Mouse (Mus musculus) kidney, postnatal 0 days (tissue): ENCODE results near the gene 2310034G01Rik. TPM values are rescaled to one million over a fixed set of nuclear protein-coding genes. Genes with fewer than 3 reads are reported as not detected.

Experiments
- ATAC-seq: fragments of 200-750 bp; cut with Nextera tagmentation; replicated peaks from 2 replicates; pipeline ENCODE4 v1.8.0; 2017; ENCODE audit warnings: low read depth, moderate number of reproducible peaks, moderate TSS enrichment, moderate library complexity; ENCODE audit not compliant: low FRiP score
- DNase-seq: peaks from one replicate; pipeline ENCODE4 v3.0.0-alpha.2; 2016; ENCODE audit warnings: low spot score
- H3K27ac ChIP-seq: fragments of 300-500 bp; sonication (generic); 2 replicates; pipeline ENCODE4 v1.5.1; 2014; ENCODE audit warnings: mild to moderate bottlenecking
- H3K27me3 ChIP-seq: fragments of 300-500 bp; sonication (generic); 2 replicates; pipeline ENCODE4 v1.6.1; 2014; ENCODE audit warnings: low read length, mixed read lengths; ENCODE audit not compliant: insufficient read depth
- H3K36me3 ChIP-seq: fragments of 300-500 bp; sonication (generic); 2 replicates; pipeline ENCODE4 v1.6.1; 2014; ENCODE audit warnings: low read length, mixed read lengths; ENCODE audit not compliant: insufficient read depth
- H3K4me1 ChIP-seq: fragments of 300-500 bp; sonication (generic); replicated peaks from 2 replicates; pipeline ENCODE4 v1.6.1; 2014; ENCODE audit warnings: antibody characterized with exemption, low read length, mixed read lengths; ENCODE audit not compliant: insufficient read depth
- H3K4me2 ChIP-seq: fragments of 300-500 bp; sonication (generic); 2 replicates; pipeline ENCODE4 v1.6.1; 2014; ENCODE audit warnings: mild to moderate bottlenecking, low read length, moderate library complexity, mixed read lengths
- H3K4me3 ChIP-seq: fragments of 300-500 bp; sonication (generic); replicated peaks from 2 replicates; pipeline ENCODE4 v1.5.1; 2014; ENCODE audit warnings: low read depth, low read length
- H3K9ac ChIP-seq: fragments of 300-500 bp; sonication (generic); 2 replicates; pipeline ENCODE4 v1.6.1; 2014; ENCODE audit warnings: low read depth, low read length
- H3K9me3 ChIP-seq: fragments of 300-500 bp; sonication (generic); replicated peaks from 2 replicates; pipeline ENCODE4 v1.6.1; 2016; ENCODE audit warnings: low read length, inconsistent platforms, mixed read lengths
- CTCF ChIP-seq: IDR thresholded peaks from 2 replicates; pipeline ENCODE4 v1.5.1; 2016; ENCODE audit warnings: antibody characterized with exemption, low read depth, mild to moderate bottlenecking, moderate library complexity
- WGBS: fragments of 180-500 bp; shearing (Covaris S2); extraction: QIAGEN DNeasy Blood & Tissue Kit; methylation state at CpG from one replicate; pipeline ENCODE4 v1.1.7; 2014; 5-methylcytosine and 5-hydroxymethylcytosine counted together
- polyA plus RNA-seq: library from polyadenylated mRNA; unstranded; fragments of >200 nt; fragmentation: Nextera tagmentation; extraction: Ambion mirVana; gene quantifications from 2 replicates; pipeline ENCODE4 v1.2.1, GENCODE M21; 2015

Gene 2310034G01Rik
- polyA plus RNA-seq, 1 experiment from 2014 or later = 4.0 TPM

- TF ChIP-seq CTCF = no peak
- H3K27me3 ChIP-seq = peaks cover 55% of the 10 kb centered on the region
- ATAC-seq (no peak), DNase-seq (no peak)
- H3K27ac ChIP-seq = no peak overlapping the region
- H3K4me2 ChIP-seq = no peak overlapping the region
- H3K9ac ChIP-seq = no peak overlapping the region
- peaks cover 10% of the 10 kb centered on the region for H3K4me1 ChIP-seq
- no peaks in the 10 kb centered on the region for H3K36me3 ChIP-seq
- H3K4me3 ChIP-seq = no peak overlapping the region
- WGBS = 78% methylated on average over 8 of the region's 8 CpGs
- no peaks in the 10 kb centered on the region for H3K9me3 ChIP-seq
These were observed 29.9 kb downstream of the 2310034G01Rik start for GRCm38 (mm10) chr19:46320076-46320785.

DNA sequence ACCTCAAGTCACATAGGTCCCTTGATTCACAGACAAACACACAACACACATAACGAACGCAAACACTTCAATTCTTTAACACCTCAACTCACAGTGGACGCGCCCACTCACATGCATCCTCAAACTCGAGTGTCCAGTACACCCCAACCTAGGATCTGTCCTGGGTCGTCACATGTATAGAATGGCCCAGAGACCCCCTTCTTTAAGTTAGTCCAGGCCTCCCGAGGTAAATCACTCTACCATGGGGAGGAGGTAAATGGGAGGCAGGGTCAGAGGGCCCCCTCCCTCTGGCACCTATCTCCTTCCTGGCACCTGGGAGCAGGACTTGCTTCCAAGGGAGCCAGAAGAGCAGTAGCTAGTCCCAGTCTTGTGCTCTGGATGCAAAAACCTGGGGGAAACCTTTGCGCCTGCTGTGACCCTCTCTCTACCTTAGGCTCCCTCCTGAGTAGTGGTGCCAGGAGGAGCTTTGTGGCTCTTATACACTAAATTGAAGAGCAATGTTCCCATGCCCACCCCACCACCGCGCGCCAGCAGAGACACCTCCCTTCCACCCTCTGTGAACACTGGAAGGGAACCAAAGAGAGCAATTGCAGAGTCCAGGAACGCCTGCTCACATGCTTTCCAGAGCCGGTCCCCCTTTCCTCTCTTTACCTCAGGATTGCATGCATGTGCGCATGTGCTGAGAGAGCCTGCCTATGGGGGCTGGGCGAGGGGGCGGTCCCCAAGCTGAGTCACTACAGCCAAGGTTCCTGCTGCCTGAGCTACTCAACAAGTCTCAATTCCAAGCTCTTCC is 31.3 kb downstream of the 2310034G01Rik start:
- no peaks in the 10 kb centered on the region for H3K9me3 ChIP-seq
- H3K27me3 ChIP-seq = peaks cover 66% of the 10 kb centered on the region
- WGBS = 12% methylated on average over 16 of the region's 16 CpGs
- peaks cover 10% of the 10 kb centered on the region for H3K4me1 ChIP-seq
- no peak overlapping the region for H3K9ac ChIP-seq
- DNase-seq (peak; percentile 67), ATAC-seq (no peak)
- no peak overlapping the region for H3K27ac ChIP-seq
- 0 out of 2 replicates have a peak overlapping the region, but pooled peaks have one; percentile 14 for H3K4me2 ChIP-seq
- TF ChIP-seq CTCF = no peak
- H3K4me3 ChIP-seq = no peak overlapping the region
- H3K36me3 ChIP-seq = no peaks in the 10 kb centered on the region

DNA sequence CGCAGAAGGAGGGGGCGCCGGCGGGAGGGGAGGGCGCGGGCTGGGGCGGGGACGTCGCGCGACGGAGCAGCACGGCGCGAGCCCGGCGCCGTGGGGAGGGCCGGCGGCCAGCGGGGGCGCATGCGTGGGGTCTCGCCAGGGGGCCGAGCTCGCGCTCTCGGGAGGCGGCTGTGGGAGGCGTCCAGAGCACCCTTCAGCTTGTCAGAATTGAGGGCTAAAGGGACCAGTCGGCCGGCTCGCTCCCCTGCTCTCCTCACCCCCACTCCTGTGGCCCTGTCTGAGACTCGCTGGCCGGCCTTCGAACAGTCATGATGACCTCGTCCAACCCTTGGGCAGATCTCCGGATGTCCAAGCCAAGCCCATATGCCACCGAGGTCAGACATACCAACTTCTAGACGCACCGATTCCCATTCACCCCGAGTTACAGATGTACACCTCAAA is 32.1 kb downstream of the 2310034G01Rik start:
- ATAC-seq = no peak
- Histone ChIP-seq H3K9ac (0 out of 2 replicates have a peak overlapping the region, but pooled peaks have one; percentile 31), H3K4me3 (peak overlapping the region; percentile 41), H3K4me2 (peak overlapping the region; percentile 71), H3K27me3 (peaks cover 66% of the 10 kb centered on the region), H3K27ac (no peak overlapping the region), H3K9me3 (no peaks in the 10 kb centered on the region), H3K36me3 (no peaks in the 10 kb centered on the region), H3K4me1 (peaks cover 10% of the 10 kb centered on the region)
- WGBS = under 1% methylated on average over 35 of the region's 42 CpGs
- TF ChIP-seq CTCF = no peak
- DNase-seq = no peak

- ATAC-seq (no peak), DNase-seq (no peak)
- Histone ChIP-seq H3K9ac (0 out of 2 replicates have a peak overlapping the region, but pooled peaks have one; percentile 31), H3K4me2 (peak overlapping the region; percentile 71), H3K4me3 (peak overlapping the region; percentile 41), H3K36me3 (no peaks in the 10 kb centered on the region), H3K4me1 (peaks cover 10% of the 10 kb centered on the region), H3K9me3 (no peaks in the 10 kb centered on the region), H3K27ac (no peak overlapping the region), H3K27me3 (peaks cover 61% of the 10 kb centered on the region)
- WGBS = 0% methylated on average over 48 of the region's 48 CpGs
- TF ChIP-seq CTCF = no peak
These were observed 32.6 kb downstream of the 2310034G01Rik start for GRCm38 (mm10) chr19:46317546-46317885.

- no peak for ATAC-seq
- peak overlapping the region; percentile 71 for H3K4me2 ChIP-seq
- H3K4me1 ChIP-seq = peaks cover 10% of the 10 kb centered on the region
- no peaks in the 10 kb centered on the region for H3K9me3 ChIP-seq
- no peaks in the 10 kb centered on the region for H3K36me3 ChIP-seq
- 34% methylated on average over 15 of the region's 15 CpGs for WGBS
- 0 out of 2 replicates have a peak overlapping the region, but pooled peaks have one; percentile 31 for H3K9ac ChIP-seq
- TF ChIP-seq CTCF = no peak
- H3K4me3 ChIP-seq = peak overlapping the region; percentile 41
- DNase-seq = no peak
- H3K27ac ChIP-seq = no peak overlapping the region
- H3K27me3 ChIP-seq = peaks cover 61% of the 10 kb centered on the region
These were observed 33.1 kb downstream of the 2310034G01Rik start for GRCm38 (mm10) chr19:46316846-46317545.
